Mouse (Mus musculus): ENCODE data around the gene BC048562.

Gene BC048562

GRCm38 (mm10) chr9:108450292-108451169, 14.2 kb downstream of the BC048562 start:
- no peak for DNase-seq (ENCODE audit: low spot score in 2 of 2)

GRCm38 (mm10) chr9:108451170-108451493, 14.8 kb downstream of the BC048562 start:
- DNase-seq (ENCODE audit: low spot score in 2 of 2) = no peak

- DNase-seq (ENCODE audit: low spot score in 2 of 2) = no peak
Measured at GRCm38 (mm10) chr9:108451519-108452160, 15.4 kb downstream of the BC048562 start.

GRCm38 (mm10) chr9:108452291-108452906, 16.1 kb downstream of the BC048562 start:
- DNase-seq (ENCODE audit: low spot score in 2 of 2) = peak; percentile 76 to 85

- DNase-seq (ENCODE audit: low spot score in 2 of 2) = no peak
Measured at GRCm38 (mm10) chr9:108452911-108453310, 16.6 kb downstream of the BC048562 start.

GRCm38 (mm10) chr9:108453458-108453857, 17.2 kb downstream of the BC048562 start:
- DNase-seq (ENCODE audit: low spot score in 2 of 2) = no peak

GRCm38 (mm10) chr9:108454429-108454828, 18.1 kb downstream of the BC048562 start:
- no peak for DNase-seq (ENCODE audit: low spot score in 2 of 2)

GRCm38 (mm10) chr9:108455747-108456571, 19.7 kb downstream of the BC048562 start:
- no peak for DNase-seq (ENCODE audit: low spot score in 2 of 2)

- DNase-seq (ENCODE audit: low spot score in 2 of 2) = no peak
Measured at GRCm38 (mm10) chr9:108456953-108457352, 20.7 kb downstream of the BC048562 start.

GRCm38 (mm10) chr9:108459939-108460318, 23.6 kb downstream of the BC048562 start:
- no peak for DNase-seq (ENCODE audit: low spot score in 2 of 2)

GRCm38 (mm10) chr9:108460319-108461178, 24.3 kb downstream of the BC048562 start, which contains the start of gene Ccdc71:
TSS of gene Ccdc71 (plus strand) at chr9:108460527.
- peak; percentile 64 to 79 for DNase-seq (ENCODE audit: low spot score in 2 of 2)

GRCm38 (mm10) chr9:108461181-108461631, 24.9 kb downstream of the BC048562 start, which contains the start of gene Klhdc8b:
TSS of gene Klhdc8b (minus strand) at chr9:108461581.
- DNase-seq (ENCODE audit: low spot score in 2 of 2) = no peak

- DNase-seq (ENCODE audit: low spot score in 2 of 2) = no peak
Measured at GRCm38 (mm10) chr9:108461675-108462074, 25.4 kb downstream of the BC048562 start.

GRCm38 (mm10) chr9:108462192-108462591, 25.9 kb downstream of the BC048562 start:
- DNase-seq (ENCODE audit: low spot score in 2 of 2) = no peak

GRCm38 (mm10) chr9:108463713-108464112, 27.4 kb downstream of the BC048562 start:
- DNase-seq (ENCODE audit: low spot score in 2 of 2) = no peak

GRCm38 (mm10) chr9:108466219-108466618, 29.9 kb downstream of the BC048562 start:
- DNase-seq (ENCODE audit: low spot score in 2 of 2) = no peak

GRCm38 (mm10) chr9:108469430-108469829, 33.1 kb downstream of the BC048562 start:
- DNase-seq (ENCODE audit: low spot score in 2 of 2) = no peak

GRCm38 (mm10) chr9:108469845-108470244, 33.6 kb downstream of the BC048562 start:
- DNase-seq (ENCODE audit: low spot score in 2 of 2) = no peak

- DNase-seq (ENCODE audit: low spot score in 2 of 2) = no peak
Measured at GRCm38 (mm10) chr9:108474528-108474927, 38.2 kb downstream of the BC048562 start.

GRCm38 (mm10) chr9:108478638-108479156, 42.4 kb downstream of the BC048562 start:
- no peak for DNase-seq (ENCODE audit: low spot score in 2 of 2)

Data from spleen, postnatal 14 days (tissue).